Mouse (Mus musculus): ENCODE measurements around the gene Hjurp.

Hjurp gene

DNA sequence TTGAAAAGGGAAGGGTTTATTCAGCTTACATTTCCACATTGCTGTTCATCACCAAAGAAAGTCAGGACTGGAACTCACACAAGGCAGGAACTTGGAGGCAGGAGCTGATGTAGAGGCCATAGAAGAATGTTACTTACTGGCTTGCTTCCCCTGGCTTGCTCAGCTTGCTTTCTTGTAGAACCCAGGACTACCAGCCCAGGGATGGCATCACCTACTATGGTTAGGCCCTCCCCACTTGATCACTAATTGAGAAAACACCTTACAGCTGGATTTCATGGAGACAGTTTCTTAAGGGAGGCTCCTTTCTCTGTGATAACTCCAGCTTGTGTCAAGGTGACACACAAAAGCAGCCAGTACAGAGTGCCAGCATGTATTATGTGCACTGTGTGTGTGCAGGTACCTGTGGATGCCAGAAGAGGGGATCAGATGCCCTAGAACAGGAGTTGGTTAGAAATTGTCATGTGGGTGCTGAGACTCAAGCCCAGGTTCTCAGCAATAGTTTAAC, 54.4 kb downstream of the Hjurp start:
- peak; percentile 5 for DNase-seq (ENCODE audit: low spot score)

DNA sequence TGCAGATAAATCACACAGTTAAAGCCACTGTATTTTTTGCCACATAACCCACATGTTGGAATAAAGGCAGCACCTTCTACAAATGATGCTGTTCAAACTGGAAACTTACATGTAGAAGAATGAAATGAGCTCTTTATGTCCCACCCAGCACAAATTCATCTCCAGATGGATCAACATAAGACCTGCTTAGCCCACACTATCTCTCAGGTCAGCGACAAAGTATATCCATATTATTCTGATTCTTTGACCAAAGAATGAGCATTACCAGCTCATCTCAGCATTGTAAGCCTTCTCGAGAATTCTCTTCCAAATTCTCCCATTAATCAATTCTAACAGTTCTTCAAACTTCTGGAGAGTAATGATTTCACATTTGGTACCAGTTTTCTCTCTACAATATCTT, 55.2 kb downstream of the Hjurp start:
- no peak for DNase-seq (ENCODE audit: low spot score)

DNA sequence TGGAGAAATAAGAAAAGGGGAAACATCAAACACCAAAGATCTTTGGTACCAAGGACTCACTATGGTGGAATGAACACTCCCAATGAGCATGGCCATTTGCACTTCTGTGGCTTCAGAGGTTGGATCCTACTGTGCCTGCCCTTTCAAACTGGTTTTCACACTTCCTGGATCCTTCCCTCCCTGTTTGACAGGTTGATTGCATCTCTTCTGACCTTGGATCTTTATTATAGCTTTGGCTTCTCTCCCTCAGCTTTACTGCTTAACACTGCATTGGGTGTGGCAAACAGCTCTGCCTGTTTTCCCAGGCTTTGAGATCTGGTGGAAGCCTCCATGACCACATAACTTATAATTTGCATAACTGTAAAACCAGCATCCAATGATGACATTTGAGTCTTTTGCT, 57.1 kb downstream of the Hjurp start:
- DNase-seq (ENCODE audit: low spot score): peak; percentile 16

DNA sequence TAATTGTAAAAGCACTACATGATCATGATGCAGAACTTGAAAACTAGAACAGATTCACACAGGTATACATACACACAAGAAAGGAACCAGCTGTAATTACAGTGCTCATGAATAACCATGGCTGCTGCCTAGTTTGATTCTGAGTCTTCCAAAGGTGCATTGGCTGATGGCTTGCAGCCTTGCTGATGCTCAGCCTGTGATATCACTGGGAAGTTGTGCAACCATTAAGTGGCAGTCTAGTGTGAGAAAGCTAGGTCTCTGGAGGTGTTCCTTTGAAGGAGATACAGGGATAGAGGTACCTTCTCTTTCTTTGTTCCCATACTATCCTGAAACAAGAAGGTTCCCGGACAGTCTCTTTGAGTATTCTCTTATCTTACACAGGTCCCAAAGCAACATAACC, 58.4 kb downstream of the Hjurp start:
- DNase-seq (ENCODE audit: low spot score): no peak

DNA sequence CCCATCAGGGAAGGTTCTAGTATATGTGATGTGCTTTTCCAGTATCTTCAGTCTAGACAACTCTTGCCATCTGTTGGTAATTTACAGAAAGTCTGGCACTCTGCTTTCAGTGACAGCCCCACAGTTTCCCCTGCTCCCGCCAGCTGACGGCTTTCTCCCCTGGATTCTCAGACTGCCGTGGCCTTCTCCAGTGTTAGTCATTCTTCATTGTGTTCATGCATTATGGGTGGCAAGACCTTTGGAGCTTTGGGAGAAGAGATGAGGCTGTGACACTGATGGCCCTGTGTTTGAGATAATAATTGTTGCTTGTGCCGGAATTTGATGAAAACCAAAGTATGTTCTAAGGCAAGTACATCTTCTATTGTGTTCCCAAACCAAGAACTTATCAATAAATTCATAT, 58.8 kb downstream of the Hjurp start:
- no peak for DNase-seq (ENCODE audit: low spot score)

DNA sequence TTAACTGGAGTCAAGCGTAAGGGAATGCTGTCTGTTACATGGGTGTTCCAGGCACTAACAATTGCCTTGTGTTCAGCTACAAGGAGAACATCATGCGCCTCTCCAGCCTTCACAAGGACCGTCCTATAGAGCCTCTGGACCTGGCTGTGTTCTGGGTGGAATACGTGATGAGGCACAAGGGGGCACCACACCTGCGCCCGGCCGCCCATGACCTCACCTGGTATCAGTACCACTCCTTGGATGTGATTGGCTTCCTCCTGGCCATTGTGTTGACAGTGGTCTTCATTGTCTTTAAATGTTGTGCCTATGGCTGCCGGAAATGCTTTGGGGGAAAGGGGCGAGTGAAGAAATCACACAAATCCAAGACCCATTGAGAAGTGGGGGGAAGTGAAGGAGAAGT, 59.4 kb downstream of the Hjurp start:
- no peak for DNase-seq (ENCODE audit: low spot score)

DNA sequence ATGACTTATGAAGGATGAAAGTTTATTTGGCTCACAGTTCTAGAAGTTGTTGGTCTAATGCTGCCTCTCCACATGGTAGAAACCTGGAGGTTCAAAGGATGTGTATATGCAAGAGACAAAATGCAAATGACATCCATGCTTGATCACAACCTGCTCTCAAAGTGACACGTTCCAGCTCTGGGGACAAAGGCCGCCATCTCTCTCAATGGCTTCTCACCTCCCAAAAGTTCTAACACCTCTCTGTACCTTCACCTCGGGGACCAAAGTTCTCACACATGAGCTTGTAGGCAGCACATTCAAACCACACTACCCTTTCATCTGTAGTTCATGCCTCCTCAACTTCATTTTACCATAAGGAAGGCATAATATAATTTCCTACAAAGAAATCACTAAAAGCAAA, 59.9 kb downstream of the Hjurp start:
- DNase-seq (ENCODE audit: low spot score): no peak

DNA sequence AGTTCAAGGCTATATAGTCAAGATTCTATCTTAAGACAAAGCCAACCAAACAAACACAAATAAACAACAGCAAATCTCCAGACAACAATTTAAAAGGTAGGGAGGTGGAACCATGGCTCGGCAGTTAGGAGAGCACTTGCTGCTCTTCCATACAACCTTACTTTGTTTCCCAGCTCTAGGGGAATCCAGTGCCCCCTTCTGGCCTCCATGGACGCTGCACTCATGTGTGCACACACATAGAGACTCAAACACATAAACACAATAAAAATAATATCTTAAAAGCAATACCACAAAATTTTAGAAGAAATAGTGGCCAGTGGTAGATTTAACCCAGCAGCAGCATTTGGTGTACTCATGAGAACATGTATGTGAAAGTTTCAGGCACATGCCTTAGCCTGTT, 60.3 kb downstream of the Hjurp start:
- no peak for DNase-seq (ENCODE audit: low spot score)

DNA sequence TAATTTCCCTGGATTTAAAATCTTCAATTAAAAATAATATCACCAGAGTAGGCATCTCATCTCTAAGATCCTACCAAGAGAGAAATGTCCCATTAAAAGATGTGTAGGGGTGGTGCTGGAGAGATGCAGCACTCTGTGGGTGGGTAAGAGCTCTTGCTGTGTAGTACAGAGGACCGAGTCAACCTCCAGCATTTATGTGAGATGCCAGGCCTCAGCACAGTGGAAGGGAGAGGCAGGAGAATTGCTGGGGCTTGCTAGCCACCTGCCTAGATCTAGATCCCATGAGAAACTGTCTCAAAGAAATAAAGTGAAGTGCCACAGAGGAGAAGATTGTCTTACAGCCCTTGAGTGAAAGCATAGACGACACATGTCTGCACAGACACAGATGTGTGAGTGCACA, 60.9 kb downstream of the Hjurp start:
- no peak for DNase-seq (ENCODE audit: low spot score)

DNA sequence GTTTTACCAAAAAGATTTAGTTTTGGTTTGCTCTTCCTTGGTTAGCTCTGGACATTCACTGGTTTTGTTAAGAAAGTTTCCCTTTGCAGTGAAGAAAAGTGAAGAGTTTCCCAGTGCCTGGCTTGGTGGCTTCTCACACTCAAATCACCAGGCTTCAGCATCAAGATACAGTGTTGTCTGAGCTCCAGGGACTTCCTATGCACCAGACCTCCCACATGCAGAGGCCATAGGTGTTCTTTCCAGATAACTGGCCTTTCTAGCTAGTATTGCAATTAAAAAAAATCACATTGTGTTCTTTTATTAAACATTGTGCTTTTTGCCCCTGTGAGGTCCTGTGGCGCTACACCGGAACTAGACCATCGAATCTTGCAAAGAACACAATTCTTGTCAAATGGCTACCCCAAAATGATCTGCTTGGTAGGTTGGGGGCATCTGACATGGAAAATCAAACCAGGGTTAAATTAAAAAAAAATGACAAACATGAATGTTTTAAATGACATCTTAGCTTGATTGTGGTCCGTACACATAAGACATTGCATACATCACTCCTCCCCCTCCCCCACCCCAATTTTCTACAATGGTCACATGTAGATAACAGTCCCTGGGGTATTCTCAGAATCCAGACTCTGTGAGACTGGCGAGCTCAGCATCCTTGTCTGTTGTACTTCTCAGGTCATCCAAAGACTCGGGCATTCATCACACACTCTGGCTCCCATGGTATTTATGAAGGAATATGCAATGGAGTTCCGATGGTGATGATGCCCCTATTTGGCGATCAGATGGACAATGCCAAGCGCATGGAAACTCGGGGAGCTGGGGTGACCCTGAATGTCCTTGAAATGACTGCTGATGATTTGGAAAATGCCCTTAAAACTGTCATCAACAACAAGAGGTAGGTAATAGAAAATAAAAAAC, 61.7 kb downstream of the Hjurp start:
- no peak for DNase-seq (ENCODE audit: low spot score)

DNA sequence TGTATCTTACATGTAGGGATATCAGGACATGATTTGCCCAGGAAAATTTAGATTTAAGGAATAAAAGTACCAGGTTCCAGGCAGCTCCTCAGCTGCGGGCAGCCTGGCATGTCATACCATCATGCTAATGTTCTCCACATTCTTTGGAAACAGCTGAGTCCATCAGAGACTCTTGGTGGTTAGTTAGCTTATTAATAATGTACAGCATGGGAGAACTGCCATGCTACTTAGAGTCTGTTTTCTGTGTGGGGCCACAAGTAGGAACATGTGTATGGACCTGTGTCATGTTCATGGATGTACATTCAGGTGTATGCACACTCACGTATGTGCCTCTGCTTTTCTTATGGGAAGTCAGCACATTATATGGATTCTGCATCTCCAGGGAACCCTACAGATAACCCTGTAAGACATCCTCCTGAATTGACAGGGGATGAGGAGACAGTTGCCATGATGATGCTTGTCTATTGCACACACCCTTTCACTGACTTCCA, 62.9 kb downstream of the Hjurp start:
- no peak for DNase-seq (ENCODE audit: low spot score)

DNA sequence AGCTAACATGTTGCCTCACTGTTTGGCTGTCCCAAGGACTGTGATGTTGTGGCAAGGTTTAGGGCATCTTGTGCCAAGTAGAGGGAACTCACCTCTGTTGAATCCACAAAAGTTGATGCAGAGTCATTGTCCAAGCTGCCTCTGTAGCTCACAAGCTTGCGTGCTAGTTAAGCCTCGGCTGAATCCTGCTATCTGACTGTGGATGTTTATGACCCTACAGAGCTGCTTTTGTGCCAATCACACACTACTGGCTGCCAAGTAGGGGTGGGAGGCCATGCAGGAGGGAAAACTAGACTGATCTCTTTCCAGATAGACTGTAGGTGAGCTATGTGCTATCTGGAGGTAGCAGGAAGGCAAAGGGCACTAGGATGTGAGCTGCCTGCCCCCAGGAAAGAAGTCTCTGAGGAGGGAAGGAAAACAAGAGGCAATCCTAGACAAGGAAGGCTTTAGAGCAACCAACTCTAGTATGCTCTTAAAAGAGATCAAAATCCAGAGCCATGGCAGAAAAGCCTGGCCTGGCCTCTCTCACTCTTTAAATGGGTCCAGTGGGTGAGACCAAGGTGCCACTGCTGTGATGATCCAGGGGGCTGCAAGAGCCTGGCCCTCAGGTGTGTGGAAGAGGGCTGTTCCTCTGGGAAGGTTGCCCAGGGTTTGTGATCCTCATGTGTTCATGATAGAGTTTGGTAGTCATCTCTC, 63.5 kb downstream of the Hjurp start:
- peak; percentile 54 for DNase-seq (ENCODE audit: low spot score)

DNA sequence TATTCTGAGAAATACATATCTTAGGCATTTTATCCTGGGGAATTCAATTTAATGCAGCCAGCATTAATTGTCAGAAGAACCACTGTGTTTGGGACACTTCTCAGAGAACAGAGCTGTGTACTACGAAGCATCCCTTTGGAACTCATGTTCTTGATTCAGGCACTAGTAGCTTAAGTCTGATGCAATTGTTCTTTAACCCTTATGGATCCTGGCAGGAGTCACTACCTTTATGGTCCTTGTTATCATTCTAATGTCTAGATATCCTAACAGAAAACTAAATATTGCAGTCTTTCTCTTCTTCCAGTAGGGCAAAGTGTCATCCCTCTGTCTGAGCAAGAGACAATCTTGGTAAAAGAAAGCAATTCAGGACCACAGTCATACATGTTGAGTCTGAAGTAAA, 64.4 kb downstream of the Hjurp start:
- no peak for DNase-seq (ENCODE audit: low spot score)

Data from urinary bladder, postnatal 14 days (tissue).